Mouse (Mus musculus) C2C12 (cell line): Measurements from ENCODE around the gene Plcb4.

Experiments used
- CEBPB ChIP-seq: IDR thresholded peaks from one replicate; pipeline ENCODE4 v1.6.1; 2011; ENCODE audit warnings: low read depth, mild to moderate bottlenecking, control low read depth, moderate library complexity
- CTCF ChIP-seq: IDR thresholded peaks from one replicate; pipeline ENCODE4 v1.5.1; 2011; ENCODE audit not compliant: control insufficient read depth, insufficient read depth, insufficient read length
- MAX ChIP-seq: IDR thresholded peaks from one replicate; pipeline ENCODE4 v1.6.1; 2011; ENCODE audit warnings: mild to moderate bottlenecking, control low read depth
- USF1 ChIP-seq: IDR thresholded peaks from one replicate; pipeline ENCODE4 v1.6.1; 2011; ENCODE audit warnings: low read depth, mild to moderate bottlenecking, control low read depth, moderate library complexity

GRCm38 (mm10) chr2:135880269-135880760 lies 221.5 kb downstream of the Plcb4 start:
- no peak for TF ChIP-seq CTCF
- no peak for TF ChIP-seq MAX
- TF ChIP-seq USF1 = no peak
- no peak for TF ChIP-seq CEBPB
